Mouse (Mus musculus) CD8-positive naive resting alpha-beta T cell, adult 2 months (primary cell): Measurements from ENCODE around the gene Enox1.

ENCODE experiments used
- DNase-seq, 2 experiments: peaks; one replicate each; pipeline ENCODE4 v3.0.0; 2022; ENCODE audit warnings: low read depth in 2 of 2, low spot score in 2 of 2

The Enox1 gene

DNA sequence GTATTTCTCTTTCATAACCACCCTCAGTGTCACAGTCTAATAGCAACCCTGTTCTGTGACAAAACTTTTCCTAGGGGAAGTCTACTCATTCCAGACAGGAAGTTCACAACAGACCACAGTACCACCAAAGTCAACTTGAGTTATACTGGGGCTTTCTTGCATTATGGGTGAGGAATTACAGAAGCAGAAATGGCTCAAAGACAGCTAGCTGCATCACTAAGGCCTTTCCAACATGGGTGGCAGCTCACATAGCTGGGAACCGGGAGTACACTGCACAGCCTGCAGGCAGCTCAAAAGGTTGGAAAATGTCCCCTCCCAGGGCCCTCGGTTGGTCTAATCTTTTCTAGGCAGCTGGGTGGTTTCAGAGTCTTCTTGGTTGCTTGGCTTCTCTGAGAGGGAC lies 444.9 kb downstream of the Enox1 start:
- DNase-seq: no peak

DNA sequence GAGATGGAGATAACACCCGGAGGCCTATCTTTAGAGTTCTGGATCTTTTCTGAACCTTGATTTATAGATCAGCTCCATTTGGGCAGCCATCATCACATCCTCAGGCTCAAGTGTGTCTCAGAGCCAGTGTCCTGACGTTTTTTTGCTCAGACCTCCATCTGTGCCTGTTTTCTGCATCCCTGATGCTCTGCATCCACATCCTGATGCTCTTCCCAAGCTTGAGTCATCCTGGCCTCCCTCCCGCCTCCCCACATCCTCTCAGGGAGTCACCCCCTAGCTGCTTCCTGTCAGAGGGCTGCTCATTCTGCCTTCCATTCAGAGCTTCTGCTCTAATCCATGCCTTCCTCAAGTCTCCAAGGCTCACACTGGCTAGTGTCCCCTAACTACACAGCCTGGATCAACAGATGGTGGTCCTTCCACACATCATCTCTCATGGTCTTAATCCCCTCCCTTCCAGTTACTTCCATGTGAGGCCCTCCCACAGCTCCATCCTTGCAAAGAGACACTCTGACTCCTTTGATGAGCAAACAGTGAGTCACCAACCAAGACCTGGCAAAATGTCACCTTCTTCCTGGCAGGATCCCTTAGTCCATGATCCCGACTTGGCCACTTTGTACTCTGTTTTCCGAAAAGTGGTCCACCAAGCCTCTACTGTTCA lies 451.7 kb downstream of the Enox1 start:
- no peak for DNase-seq

DNA sequence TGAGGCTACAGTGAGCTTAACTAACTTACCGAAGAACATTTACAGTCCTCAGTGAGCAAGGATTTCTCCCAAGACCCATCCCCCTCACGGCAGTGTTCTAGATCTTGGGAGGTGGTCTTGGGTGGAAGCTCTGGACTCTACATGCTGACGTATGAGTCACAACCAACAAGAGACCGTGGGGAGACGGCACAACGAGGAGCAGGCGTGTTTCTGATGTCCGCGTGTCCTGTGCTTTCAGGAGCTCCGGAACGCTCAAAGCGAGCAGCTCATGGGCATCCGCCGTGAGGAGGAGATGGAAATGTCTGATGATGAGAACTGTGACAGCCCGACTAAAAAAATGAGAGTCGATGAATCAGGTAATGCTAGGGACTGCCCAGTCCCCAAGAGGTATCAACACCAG lies 458.6 kb downstream of the Enox1 start:
- DNase-seq: no peak

DNA sequence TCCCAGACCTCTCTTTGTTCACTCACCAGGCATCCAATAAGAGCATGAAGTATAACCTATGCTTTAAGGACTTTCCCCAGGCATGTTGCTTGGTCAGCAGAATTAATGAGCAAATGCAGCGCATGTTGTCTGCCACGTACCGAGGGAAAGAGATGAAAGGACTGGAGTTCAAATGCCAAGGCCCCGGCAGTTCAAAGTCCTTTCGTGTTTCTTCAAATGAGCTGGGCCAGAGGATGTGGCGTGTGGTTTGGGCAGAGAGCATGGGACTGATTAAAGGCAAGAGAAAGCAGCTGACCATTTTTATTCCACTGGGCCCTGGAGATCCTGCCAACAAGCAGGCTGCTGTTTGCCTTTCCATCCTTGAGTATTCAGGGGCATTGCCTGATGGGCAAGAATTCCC lies 460.7 kb downstream of the Enox1 start:
- no peak for DNase-seq

DNA sequence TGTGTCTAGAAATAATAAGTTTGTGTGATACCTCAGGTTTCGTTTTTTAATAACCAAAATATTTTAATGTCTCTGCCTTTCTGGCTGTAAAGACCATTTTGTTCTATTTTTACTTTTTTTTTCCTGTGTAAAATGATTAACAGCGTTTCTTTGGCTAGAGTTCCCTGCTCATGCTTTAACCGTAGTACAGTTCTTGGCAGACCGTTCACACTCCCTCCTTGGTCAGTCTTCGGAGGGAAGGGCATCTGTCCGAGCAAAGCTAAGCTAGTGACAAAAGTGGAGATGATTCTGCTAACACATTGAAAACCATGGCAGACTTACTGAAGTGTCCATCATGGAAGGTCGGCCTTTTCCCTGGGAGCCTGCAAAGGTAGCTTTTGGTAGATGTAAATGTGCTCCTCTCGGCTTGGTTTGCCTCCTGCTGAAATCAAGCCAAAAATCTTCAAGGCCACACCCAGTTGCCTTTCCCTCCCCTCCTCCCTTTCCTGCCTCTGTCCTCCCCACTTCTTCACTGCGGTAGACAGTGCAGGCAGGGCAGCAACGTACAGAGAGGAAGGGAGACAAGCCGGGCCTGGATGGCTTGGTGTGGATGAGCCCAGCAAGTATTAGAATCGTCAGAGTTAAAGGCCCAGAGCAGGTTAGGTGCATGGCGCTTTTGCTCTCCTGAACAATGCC lies 461.7 kb downstream of the Enox1 start:
- no peak for DNase-seq

DNA sequence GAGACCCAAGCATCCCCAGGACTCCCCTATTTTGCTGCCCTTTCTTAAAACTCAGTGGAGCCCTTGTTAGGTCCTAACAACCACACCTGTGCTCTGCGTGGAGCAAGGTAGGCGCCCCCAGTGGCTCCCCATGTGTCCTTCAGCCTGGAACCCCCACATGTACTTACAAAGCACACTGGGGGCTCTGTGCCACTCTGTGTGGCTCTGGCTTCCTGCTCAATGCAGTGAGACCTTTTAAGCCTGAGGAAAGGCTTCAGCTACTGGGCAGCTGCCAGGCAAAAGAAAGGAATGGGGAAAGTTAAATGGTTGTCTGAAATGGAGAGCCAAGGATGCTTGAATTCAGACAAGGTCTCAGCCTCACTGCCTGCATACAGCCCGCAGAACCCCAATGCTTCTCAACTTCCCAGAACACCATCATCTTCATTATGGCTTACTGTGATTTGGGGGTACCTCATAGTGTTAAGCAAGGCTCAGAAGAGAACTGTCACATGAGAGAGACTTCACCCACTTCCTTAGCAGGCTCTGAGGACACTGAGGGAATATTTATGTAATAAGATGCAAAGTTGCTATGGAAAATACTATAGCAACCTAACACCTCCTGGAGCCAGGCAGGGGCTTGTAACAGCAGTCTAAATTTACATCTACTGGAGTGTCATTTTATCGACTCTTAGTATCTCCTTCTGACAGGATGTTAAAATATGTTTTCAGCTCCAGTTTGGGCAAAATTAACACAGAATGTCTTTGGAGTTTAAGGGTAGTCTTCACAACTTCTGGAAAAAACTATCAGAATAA lies 465.1 kb downstream of the Enox1 start:
- DNase-seq: no peak

DNA sequence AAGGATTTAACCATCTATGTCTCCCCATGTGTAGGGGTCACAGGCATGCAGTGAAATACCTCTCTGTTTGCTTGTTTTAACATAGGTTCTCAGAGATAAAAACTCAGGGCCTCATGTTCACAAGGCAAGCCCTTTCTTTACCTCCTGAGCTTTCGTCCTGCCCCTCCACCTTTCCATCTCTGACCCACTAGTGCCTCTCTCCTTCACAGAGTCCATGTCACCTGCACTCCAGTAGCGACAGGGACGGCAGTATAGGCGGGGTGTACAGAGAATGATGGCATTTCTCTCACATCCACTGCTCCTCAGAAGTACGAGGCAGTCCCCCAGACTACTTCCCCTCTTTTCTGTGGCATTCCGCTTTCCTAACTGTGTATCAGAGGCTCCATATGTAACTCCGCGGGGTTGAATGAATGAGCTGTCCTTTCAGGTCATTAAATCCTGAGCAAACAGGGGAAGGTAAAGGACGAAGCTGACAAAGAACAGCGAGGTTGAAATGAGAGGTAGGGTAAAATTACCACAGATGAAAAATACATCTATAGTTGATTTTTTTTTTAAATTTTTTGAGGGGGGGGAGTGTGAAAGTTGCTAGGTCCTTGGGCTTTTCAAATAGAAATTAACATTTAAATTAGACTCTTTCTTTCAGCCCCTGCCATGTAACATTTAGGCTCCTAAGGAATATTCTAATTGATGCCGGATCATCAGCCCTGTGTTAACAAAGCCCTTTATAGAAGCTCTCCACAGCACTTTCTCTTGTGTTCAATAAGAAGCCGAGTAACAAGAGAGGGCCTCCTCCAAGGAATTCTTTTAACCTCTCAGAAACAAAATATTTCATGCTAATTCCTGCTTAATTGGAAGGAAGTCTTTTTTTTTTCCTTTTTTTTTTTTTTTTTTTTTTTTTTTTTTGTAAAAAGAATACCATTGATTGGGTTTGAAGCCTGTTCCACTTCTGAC lies 470.3 kb downstream of the Enox1 start:
- DNase-seq: no peak

DNA sequence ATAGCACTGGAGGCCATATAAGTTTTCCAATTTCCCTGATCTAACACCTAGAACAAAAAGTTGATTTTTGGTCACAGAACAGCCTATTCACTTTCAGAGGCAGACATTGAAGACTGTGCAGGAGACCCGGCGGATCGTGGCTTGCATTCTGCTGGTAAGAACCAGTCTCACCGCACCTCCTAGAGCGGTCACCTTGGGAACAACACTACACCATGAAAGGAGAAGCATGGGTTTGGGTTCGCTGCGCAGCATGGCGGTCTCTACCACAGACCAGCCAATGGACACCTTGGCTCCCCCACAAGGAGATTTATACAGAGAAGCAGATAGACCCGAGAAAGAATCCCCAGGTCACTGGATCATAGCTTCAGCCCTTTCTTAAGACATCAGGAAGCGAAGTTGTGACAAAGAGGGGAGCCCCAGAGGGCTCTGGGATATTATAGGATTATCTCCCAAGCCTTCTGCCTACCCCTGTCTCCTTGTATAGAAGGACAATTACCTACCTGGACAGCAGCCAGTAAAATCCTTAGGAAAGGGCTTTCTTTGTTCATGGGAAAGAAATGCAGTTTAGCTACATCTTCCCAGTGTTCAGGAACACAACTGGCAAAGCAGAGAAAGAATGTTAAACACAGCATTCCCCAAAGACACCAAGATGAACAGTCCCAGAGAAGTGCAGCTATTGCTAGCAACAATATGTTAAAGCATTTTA lies 476.1 kb downstream of the Enox1 start:
- DNase-seq: no peak

DNA sequence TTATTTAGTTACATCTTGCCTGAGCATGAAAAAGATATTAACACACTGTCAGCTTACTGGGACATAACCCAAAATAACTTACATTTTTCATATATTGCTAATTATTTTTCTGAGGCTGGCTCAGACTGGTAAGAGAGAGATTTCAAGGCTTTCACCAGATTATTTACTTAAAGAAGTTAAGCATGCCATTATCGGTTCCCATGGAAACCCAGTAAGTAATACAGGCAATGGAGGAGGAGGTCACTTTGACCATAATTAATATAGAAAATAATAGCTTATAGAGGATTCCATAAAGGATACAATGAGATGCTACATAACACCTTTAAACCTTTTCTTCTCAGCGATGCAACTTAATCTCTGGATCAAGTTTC lies 476.6 kb downstream of the Enox1 start:
- no peak for DNase-seq

DNA sequence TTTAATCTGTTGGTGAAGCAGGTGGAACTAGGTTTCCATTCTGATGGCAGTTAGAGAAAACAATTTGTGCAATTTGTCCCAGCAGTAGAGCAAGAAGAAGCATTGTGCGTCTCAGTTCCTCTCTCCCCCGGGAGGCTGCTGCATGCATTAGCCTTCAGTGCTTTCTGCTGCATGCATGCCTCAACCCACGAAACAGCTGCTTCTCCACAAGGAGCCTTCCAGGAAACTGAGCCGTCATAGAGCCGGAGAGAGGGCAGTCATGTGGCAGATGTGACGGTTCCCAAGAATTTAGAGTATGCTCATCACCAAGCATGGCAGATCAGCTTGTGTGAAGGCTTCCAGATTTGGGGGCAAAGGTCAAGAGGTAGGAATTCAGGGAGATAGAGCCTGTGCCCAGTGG lies 480.4 kb downstream of the Enox1 start:
- no peak for DNase-seq

DNA sequence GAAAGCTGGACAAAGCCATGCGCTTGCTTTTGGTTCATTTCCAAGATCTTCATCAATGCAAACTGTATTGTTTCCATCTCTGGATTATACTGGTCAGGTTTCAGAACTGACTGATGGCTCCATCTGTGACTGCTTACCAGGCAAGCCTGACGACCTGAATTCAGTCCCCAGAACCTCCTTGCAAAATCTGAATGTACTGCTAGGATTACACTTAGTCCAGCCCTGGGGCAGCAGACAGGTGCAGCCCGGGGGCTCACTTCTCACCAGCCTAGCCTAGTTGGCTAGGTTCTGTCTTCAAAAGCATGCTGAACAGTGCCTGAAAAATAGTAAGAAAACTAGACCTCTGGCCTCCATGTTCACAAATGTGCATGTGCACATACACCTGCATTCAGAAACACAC lies 481.6 kb downstream of the Enox1 start:
- no peak for DNase-seq

DNA sequence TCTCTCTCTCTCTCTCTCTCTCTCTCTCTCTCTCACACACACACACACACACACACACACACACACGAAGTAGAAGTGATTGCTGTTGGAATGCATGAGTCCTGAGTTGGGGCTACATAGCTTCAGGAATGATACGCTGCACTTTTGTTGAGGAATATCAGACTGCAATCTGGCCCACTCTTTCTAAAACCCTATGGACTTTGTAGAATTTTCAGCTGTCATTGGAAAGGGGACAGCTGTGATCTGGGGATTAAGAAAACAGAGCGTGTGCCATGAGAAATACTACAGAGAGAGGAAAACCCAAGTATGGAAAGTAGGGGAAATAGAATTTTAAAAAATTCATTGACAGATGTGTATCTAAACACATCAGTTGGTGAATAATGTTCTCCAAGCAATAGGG lies 482.1 kb downstream of the Enox1 start:
- no peak for DNase-seq

DNA sequence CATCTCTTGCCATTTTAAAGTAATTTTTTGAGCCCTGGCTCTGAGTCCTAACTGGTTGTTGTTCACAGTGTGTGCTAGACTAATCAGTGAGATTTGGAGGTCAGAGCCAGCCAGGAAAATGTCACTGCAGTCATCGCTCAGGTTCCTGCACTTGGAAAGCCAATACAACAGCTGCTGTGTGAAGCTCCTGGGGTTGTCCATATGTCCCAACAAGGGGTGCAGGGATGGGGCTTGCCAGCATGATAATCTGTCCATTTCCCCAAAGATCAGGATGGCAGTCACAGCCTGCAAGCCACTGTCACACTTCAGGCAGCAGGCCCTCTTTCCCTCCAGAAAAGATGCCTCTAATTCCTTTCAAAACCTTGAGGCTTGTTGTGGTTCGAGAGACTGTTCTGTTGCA lies 483.0 kb downstream of the Enox1 start:
- DNase-seq: no peak

DNA sequence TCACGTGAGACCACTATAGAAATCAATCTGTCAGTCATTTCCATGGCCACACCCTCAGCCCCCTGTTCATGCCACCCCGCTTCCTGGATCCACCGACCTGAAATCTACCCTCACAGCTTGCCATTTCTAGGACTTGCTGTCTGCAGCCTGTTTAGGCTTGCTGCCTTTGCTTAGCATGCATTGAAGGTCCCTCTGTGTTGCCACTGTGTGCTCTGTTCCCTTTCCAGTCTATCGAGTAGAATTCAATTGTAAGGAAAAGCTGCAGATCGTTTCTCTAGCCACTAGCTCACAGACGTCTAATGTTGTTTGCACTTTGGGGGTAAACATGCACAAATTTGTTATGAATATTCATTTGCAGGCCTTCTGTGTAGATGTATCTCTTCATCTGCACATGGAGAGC lies 485.8 kb downstream of the Enox1 start:
- no peak for DNase-seq

DNA sequence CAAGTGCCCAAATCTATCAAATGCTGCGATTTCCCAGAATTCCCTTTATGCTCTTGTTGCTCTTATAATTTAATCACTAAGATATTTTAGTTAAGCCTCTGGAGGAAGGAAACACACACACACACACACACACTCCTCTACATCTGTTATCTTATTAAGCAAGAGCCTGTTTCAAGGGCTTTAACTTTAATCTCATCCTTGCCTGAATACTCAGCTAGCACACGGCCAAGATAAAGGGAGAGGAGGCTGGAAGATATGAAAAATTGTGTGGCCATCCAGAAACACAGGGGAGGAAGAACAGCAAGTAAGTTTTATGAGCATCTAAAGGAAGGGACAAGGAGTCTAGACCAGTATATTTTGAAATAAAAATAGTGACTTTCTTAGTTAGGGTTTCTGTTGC lies 489.6 kb downstream of the Enox1 start:
- no peak for DNase-seq

DNA sequence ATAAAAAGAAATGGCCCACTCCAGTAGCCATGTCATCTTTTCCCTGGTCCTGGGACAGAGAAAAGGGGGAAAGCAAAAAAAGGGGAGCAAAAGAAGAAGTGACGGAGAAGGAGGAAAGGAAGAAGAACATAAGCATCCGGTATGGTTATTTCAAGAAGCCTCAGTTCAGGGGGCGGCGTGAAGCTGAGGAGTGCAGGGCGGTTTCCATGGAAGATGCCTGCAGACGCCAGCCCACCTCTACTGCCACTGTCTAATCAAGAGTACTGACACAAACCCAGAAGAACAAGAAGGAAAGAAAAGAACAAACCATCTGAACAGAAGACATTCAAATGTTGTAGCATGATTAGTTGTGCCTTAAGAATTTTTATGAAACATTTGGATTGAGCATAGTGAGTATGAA lies 490.5 kb downstream of the Enox1 start:
- no peak for DNase-seq

DNA sequence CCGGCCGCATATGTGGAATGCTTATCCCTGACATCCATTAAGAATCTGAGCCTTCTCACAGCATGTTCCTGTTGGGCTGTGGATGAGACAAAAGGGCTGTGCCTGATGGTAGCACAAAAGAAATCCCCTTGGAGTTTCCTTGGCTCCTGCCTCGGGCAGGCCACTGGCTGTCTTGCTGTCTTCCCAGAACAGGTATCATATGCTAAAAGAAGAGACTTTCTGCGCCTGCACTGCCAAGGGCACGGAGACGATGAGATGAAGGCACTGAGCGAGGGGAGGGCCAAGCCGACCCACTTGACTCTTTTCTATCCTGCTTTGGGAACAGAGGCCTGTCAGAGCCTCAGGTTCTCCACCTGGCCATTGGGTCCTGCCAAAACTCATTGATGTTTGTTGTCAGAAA lies 491.7 kb downstream of the Enox1 start:
- DNase-seq: no peak

DNA sequence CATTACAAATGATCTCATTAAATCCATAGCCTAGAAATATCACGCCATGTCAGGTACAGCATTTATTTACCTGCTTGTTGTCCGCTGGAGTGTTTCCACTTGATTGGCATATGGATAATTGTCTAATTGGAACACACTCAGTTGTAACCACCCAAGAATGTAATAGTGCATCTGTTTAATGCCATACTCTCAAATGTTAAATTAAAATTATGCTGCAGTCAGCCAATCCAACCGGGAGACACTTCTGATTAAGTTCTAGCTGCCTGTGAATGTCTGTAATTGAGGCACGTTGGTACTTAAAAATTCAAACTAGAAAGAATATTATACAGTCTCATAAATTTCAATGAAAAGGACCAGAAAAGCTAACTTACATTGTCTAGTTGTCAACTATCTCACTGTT lies 502.2 kb downstream of the Enox1 start:
- DNase-seq: no peak

DNA sequence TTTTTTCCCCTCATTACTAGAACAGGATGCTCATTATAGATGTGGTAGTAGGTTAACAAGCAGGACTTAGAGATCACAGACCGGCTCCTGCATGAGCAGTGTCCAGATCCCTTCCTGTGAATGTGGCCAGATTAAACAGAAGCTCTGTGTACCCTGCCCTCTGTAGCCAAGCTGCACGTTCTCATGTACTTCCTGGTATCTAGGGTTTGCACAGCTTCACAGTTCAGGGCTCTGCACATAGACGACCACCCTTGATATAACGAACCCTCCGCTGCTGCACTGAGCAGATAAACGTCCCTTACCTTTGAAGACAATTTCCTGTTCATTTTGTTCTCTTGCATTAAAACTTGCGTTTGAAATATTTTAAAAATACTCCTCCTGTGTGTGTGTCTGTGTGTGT lies 505.7 kb downstream of the Enox1 start:
- DNase-seq: no peak

DNA sequence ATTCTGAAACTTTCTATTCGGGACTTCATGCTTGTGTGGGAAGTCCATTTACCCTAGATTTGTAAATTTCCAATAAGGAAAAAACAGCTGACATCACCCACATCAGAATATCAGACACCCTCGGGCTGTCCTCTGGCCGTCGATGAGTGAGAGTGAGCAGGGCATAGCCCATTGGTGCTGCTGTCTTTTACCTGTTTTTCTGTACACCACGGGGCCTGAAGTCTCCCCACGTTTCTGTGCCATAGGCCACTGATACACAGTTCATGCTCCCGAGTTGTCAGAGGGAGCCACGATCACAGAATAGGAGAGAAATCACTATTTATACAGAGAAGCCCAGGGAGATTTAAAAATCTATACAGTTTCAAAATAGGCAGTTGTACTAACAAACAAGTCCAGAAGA lies 506.4 kb downstream of the Enox1 start:
- DNase-seq: no peak

DNA sequence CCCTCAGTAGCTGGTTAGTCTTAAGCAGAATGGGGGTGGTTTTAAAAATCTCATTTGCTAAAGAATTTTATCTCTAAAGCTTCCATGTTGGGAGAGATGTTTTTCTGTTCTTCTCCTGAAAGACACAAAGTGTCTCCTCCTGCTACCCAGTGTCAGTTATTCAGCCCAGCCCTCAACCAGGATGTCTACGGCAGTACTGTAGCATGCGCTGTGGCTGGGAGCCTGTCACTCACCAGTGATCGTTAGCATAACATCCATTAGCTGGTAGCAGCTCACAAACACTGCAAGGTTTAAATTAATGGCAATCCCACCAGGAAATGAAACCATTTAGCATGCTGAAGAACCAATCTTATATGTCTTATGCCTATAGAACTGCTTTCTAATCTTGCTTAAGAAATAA lies 511.5 kb downstream of the Enox1 start:
- no peak for DNase-seq
